Mouse (Mus musculus) cortical plate, adult 2 months (tissue): ENCODE results near the gene Apoa2.

Experiments used
- CTCF ChIP-seq: fragments of 200-500 bp; IDR thresholded peaks from 2 replicates; pipeline ENCODE4 v1.5.1; 2011; ENCODE audit warnings: mild to moderate bottlenecking, control low read depth, low read length; ENCODE audit not compliant: insufficient read depth; ENCODE audit errors: extremely low read depth
- POLR2A ChIP-seq: fragments of 200-500 bp; IDR thresholded peaks from 2 replicates; pipeline ENCODE4 v1.6.1; 2011; ENCODE audit warnings: mild to moderate bottlenecking, low read length, control low read depth; ENCODE audit not compliant: insufficient read depth; ENCODE audit errors: extremely low read depth

DNA sequence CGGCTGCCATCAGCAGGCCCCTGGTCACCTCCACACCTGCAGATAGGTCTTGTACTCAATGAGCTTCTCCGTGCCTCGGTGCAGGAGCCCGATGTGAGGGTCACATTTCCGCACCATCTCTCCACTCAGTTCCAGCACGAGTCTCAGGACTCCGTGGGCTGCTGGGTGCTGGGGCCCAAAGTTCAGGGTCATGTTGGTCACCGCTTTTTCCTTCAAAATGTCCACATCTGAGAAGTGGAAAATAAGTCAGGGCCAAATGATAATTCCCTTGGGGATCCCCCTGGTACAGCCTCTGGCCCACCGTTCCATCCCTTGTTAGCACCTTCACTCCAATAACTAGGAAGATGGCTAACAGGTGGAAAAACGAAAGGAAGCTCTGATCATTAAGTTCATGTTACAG lies 16.1 kb downstream of the Apoa2 start:
- no peak for TF ChIP-seq CTCF
- no peak for TF ChIP-seq POLR2A
